Mouse (Mus musculus) testis, adult 2 months (tissue): ENCODE measurements at regions not wholly inside any gene's neighbourhood (a gene's known extent, or its start where the extent isn't known, plus 50 kb on each side); places are given as distances from the start of the nearest gene placed in this dataset.

ENCODE experiments used
- CTCF ChIP-seq: fragments of 200-500 bp; IDR thresholded peaks from 2 replicates; pipeline ENCODE4 v1.5.1; 2012; ENCODE audit warnings: low read depth, mild to moderate bottlenecking, inconsistent platforms, low read length, moderate library complexity; ENCODE audit not compliant: control insufficient read depth, insufficient read depth, insufficient replicate concordance
- POLR2A ChIP-seq: fragments of 200-500 bp; IDR thresholded peaks from 2 replicates; pipeline ENCODE4 v1.6.1; 2012; ENCODE audit warnings: low read depth, mild to moderate bottlenecking, inconsistent platforms, low read length, moderate library complexity; ENCODE audit not compliant: control insufficient read depth

DNA sequence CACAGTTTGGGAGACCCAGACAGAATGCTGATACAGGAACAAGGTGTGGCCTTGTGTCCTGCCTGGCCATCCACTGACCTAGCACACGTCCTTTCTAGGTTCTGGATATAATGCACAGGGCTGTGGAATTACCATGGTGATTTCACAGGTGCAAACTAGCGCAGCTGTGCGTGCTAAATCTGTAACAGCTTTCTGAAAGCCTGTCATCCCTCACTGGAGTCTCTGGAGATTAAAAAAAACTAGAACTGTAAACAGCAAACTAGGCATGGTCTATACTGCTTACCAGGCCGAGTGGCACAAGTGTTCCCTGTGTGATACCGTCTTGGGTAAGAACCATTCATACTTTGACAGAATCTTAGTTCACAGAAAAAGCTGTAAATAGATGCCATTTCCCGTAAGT, 69.9 kb upstream of the Tmtc1 start:
- no peak for TF ChIP-seq CTCF
- no peak for TF ChIP-seq POLR2A
